Mouse (Mus musculus) embryo, embryonic 10 days (tissue): ENCODE measurements around the gene Ccdc97.

ENCODE experiments used
- DNase-seq: peaks from one replicate; pipeline ENCODE4 v3.0.0-alpha.2; 2015; ENCODE audit warnings: low spot score

The Ccdc97 gene

DNA sequence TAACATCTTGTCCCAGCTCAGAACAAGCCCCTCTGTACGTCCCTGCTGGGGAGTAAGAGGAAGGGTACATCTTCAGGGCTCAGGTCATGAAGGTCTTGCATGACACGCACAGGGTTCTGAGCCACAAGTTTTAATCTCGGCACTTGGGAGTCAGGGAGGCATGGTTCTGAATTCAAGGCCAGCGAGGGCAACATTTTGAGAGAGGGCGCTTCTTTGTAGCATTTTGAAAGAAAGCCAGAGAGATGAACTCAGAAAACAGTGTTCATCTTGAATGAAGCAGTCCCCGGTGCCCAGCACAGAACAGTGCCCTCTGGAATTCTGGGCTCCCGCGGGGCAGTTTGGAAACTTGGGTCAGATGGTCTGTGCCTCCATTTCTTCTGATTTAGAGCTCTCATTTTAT, 52.5 kb downstream of the Ccdc97 start:
- no peak for DNase-seq
